Mouse (Mus musculus): ENCODE results near the gene Nf2.

DNA sequence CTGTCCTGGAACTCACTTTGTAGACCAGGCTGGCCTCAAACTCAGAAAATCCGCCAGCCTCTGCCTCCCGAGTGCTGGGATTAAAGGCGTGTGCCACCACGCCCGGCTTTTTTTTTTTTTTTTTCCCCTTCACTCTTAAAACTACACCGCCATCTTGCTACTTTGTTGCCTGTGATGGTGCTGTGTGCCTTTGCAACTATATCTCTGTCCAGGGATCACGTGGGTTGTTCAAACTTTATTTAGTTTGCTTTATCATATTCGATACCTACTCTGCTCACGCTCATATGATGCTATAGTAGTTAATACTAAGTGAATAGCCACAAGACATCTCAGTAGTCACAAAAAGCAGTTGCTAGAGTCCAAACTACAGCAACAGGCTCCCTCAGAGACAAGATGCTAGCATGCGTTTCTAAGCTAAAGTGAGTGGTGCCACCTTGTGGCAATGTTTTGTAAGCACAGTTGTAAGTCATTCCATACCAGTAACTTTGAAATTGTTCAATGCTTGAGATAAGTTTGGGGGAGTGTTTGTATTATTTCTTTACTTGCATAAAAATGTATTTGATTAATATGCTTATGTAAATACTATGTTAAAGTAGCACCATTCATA is 16.4 kb upstream of the Nf2 start:
- 0 out of 2 replicates have a peak, but pooled peaks have one; percentile 9 for TF ChIP-seq CTCF (IDR thresholded peaks at IDR 0.05; ENCODE audit: borderline replicate concordance, insufficient read depth, low read length)
- no peak for TF ChIP-seq POLR2A (IDR thresholded peaks at IDR 0.05; ENCODE audit: low read depth, low read length)
